Mouse (Mus musculus) CH12.LX (cell line): Measurements from ENCODE around the gene Arl6ip4. TPM values are rescaled to one million over a fixed set of nuclear protein-coding genes. Genes with fewer than 3 reads are reported as not detected.

Source experiments
- DNase-seq: peaks from one replicate; pipeline ENCODE4 v3.0.0-alpha.2; 2013; ENCODE audit errors: extremely low read depth
- H3K27ac ChIP-seq: 2 replicates; pipeline ENCODE4 v1.5.1; 2012; ENCODE audit warnings: low read depth, mild to moderate bottlenecking, control low read depth, moderate library complexity; ENCODE audit not compliant: insufficient read depth
- H3K27me3 ChIP-seq: replicated peaks from 2 replicates; pipeline ENCODE3; 2012; ENCODE audit warnings: inconsistent platforms
- H3K36me3 ChIP-seq, 2 experiments: replicated peaks in 1 of 2; 2 replicates each; pipeline versions ENCODE3 to v1.6.1; 2012; ENCODE audit warnings: inconsistent platforms in 1 of 2, low read length in 1 of 2, mild to moderate bottlenecking in 1 of 2, mixed read lengths in 1 of 2, moderate library complexity in 1 of 2; ENCODE audit not compliant: control insufficient read depth in 1 of 2, insufficient read depth in 1 of 2
- H3K4me1 ChIP-seq, 2 experiments: 2 replicates each; pipeline ENCODE4 v1.6.1; 2012; ENCODE audit warnings: inconsistent platforms in 1 of 2, moderate library complexity in 1 of 2; ENCODE audit not compliant: insufficient read depth in 2 of 2, control insufficient read depth in 1 of 2
- H3K4me2 ChIP-seq: 2 replicates; pipeline ENCODE4 v1.6.1; 2012; ENCODE audit warnings: low read depth, mild to moderate bottlenecking, control low read depth; ENCODE audit not compliant: poor library complexity, insufficient read depth, severe bottlenecking
- H3K4me3 ChIP-seq, 3 experiments: fragments of 150-350 bp in 1 of 3; sonication (generic) in 1 of 3; replicated peaks in 1 of 3; 2 replicates each; pipeline versions ENCODE3 to v1.5.1; 2011 to 2012; ENCODE audit warnings: low read depth in 2 of 3, low read length in 2 of 3, mild to moderate bottlenecking in 2 of 3, moderate library complexity in 2 of 3, control low read depth in 1 of 3, improper control_type of control experiment in 1 of 3, inconsistent platforms in 1 of 3, mixed read lengths in 1 of 3; ENCODE audit not compliant: poor library complexity in 1 of 3
- H3K79me2 ChIP-seq: replicated peaks from 2 replicates; pipeline ENCODE4 v1.6.1; 2012; ENCODE audit warnings: mild to moderate bottlenecking, moderate library complexity; ENCODE audit not compliant: control insufficient read depth, poor library complexity, insufficient read depth, severe bottlenecking; ENCODE audit errors: extremely low read depth
- H3K9ac ChIP-seq: 2 replicates; pipeline ENCODE4 v1.6.1; 2012; ENCODE audit warnings: low read depth, mild to moderate bottlenecking, control low read depth, moderate library complexity; ENCODE audit not compliant: insufficient read depth
- H3K9me3 ChIP-seq: replicated peaks from 2 replicates; pipeline ENCODE3; 2012; ENCODE audit warnings: low read length, inconsistent platforms, mixed read lengths
- CHD1 ChIP-seq: IDR thresholded peaks from 2 replicates; pipeline ENCODE4 v1.6.1; 2012; ENCODE audit warnings: low read depth, low read length, improper control_type of control experiment, inconsistent platforms
- E2F4 ChIP-seq: IDR thresholded peaks from 2 replicates; pipeline ENCODE4 v1.6.1; 2011; ENCODE audit warnings: low read depth, low read length, improper control_type of control experiment; ENCODE audit not compliant: insufficient replicate concordance
- HCFC1 ChIP-seq: IDR thresholded peaks from 2 replicates; pipeline ENCODE4 v1.6.1; 2012; ENCODE audit warnings: low read depth, mild to moderate bottlenecking, inconsistent platforms, low read length, improper control_type of control experiment
- IRF4 ChIP-seq: IDR thresholded peaks from 2 replicates; pipeline ENCODE4 v1.6.1; 2014; ENCODE audit warnings: low read depth, mild to moderate bottlenecking, inconsistent platforms, low read length, improper control_type of control experiment
- KAT2A ChIP-seq: IDR thresholded peaks from 2 replicates; pipeline ENCODE4 v1.6.1; 2012; ENCODE audit warnings: low read length, improper control_type of control experiment, inconsistent platforms; ENCODE audit not compliant: insufficient replicate concordance
- MXI1 ChIP-seq: IDR thresholded peaks from 2 replicates; pipeline ENCODE4 v1.6.1; 2011; ENCODE audit warnings: mild to moderate bottlenecking, low read depth, low read length, improper control_type of control experiment
- MYC ChIP-seq: IDR thresholded peaks from 2 replicates; pipeline ENCODE4 v1.6.1; 2011; ENCODE audit warnings: low read depth, mild to moderate bottlenecking, improper control_type of control experiment, low read length
- NELFE ChIP-seq: IDR thresholded peaks from 2 replicates; pipeline ENCODE4 v1.6.1; 2011; ENCODE audit warnings: low read depth, low read length, improper control_type of control experiment
- NRF1 ChIP-seq: IDR thresholded peaks from 2 replicates; pipeline ENCODE4 v1.6.1; 2014; ENCODE audit warnings: low read depth, mild to moderate bottlenecking, inconsistent platforms, low read length, improper control_type of control experiment, moderate library complexity
- PAX5 ChIP-seq: IDR thresholded peaks from 2 replicates; pipeline ENCODE4 v1.6.1; 2012; ENCODE audit warnings: low read length, inconsistent platforms, mixed read lengths
- POLR2AphosphoS2 ChIP-seq: IDR thresholded peaks from 2 replicates; pipeline ENCODE4 v1.6.1; 2011; ENCODE audit warnings: low read depth, low read length, improper control_type of control experiment
- RAD21 ChIP-seq: IDR thresholded peaks from 2 replicates; pipeline ENCODE4 v1.6.1; 2011; ENCODE audit warnings: low read depth, mild to moderate bottlenecking, low read length, improper control_type of control experiment, moderate library complexity
- SIN3A ChIP-seq: IDR thresholded peaks from 2 replicates; pipeline ENCODE4 v1.6.1; 2012; ENCODE audit warnings: low read length, improper control_type of control experiment, inconsistent platforms
- SMC3 ChIP-seq: IDR thresholded peaks from 2 replicates; pipeline ENCODE4 v1.6.1; 2011; ENCODE audit warnings: low read depth, low read length, improper control_type of control experiment
- ZC3H11A ChIP-seq: IDR thresholded peaks from 2 replicates; pipeline ENCODE4 v1.6.1; 2012; ENCODE audit warnings: low read depth, mild to moderate bottlenecking, inconsistent platforms, low read length, improper control_type of control experiment
- dilution Hi-C: fragments of 300-500 bp; cut with MboI; formaldehyde crosslinking; loops from 2 replicates; pipeline ENCODE4 v1.14.3; 2020; ENCODE audit warnings: low sequenced_read_pairs; ENCODE audit not compliant: extremely low pct_unique_long_range_greater_than_20kb, extremely low pct_ligation_motif_present
- in situ Hi-C: fragments of 300-500 bp; cut with MboI; formaldehyde crosslinking; loops from 3 replicates; pipeline ENCODE4 v1.14.3; 2019; ENCODE audit warnings: low sequenced_read_pairs, low pct_ligation_motif_present, low pct_unique_long_range_greater_than_20kb, mixed read lengths
- polyA plus RNA-seq: library from polyadenylated mRNA; unstranded; fragments of >175 nt; gene quantifications from 2 replicates; pipeline ENCODE4 v1.2.1, GENCODE M21; 2012; ENCODE audit warnings: low read depth; ENCODE audit not compliant: insufficient read length
- total RNA-seq, 2 experiments: library from RNA; depleted of rRNA; stranded (reverse); fragments of 300-350 nt in 1 of 2; fragments of >200 nt in 1 of 2; gene quantifications; 2 replicates each; pipeline ENCODE4 v1.2.3; 2012 to 2014

Arl6ip4 gene
- total and polyA plus RNA-seq, 3 experiments: 37.2 to 130 (median 63.2) TPM

- TF ChIP-seq ZC3H11A (no peak), RAD21 (no peak), HCFC1 (no peak), PAX5 (no peak), E2F4 (no peak), SMC3 (no peak), MYC (no peak), IRF4 (no peak)
- Histone ChIP-seq H3K79me2 (no peaks in the 10 kb centered on the region), H3K4me1 (no peaks in the 10 kb centered on the region), H3K36me3 (peaks cover 0 to 36% of the 10 kb centered on the region in 2 experiments), H3K27me3 (no peaks in the 10 kb centered on the region), H3K9me3 (no peaks in the 10 kb centered on the region), H3K4me3 (no peak overlapping the region), H3K27ac (no peak overlapping the region), H3K4me2 (no peak overlapping the region), H3K9ac (no peak overlapping the region)
- in situ Hi-C loops (loop anchor here (5.0 kb wide), 1 partner anchor 34 kb away; the partner anchor contains the start of gene Arl6ip4), dilution Hi-C loops (no loop called here)
- no peak for DNase-seq
These were observed 35.0 kb downstream of the Arl6ip4 start for GRCm38 (mm10) chr5:124150895-124151294.

GRCm38 (mm10) chr5:124152734-124153133, 36.8 kb downstream of the Arl6ip4 start:
- Histone ChIP-seq H3K9ac (no peak overlapping the region), H3K4me3 (no peak overlapping the region), H3K27me3 (no peaks in the 10 kb centered on the region), H3K79me2 (no peaks in the 10 kb centered on the region), H3K27ac (no peak overlapping the region), H3K4me1 (no peaks in the 10 kb centered on the region), H3K9me3 (no peaks in the 10 kb centered on the region), H3K4me2 (no peak overlapping the region), H3K36me3 (peaks cover 0 to 29% of the 10 kb centered on the region in 2 experiments)
- no peak for DNase-seq
- dilution Hi-C loops: no loop called here
- in situ Hi-C loops: loop anchor here (5.0 kb wide), 1 partner anchor 35 kb away; the partner anchor contains the start of gene Arl6ip4
- TF ChIP-seq NRF1 (no peak), NELFE (no peak), SIN3A (no peak), PAX5 (no peak)

- Histone ChIP-seq H3K4me1 (no peaks in the 10 kb centered on the region), H3K79me2 (no peaks in the 10 kb centered on the region), H3K4me3 (no peak overlapping the region), H3K9me3 (no peaks in the 10 kb centered on the region), H3K36me3 (peaks cover 0 to 19% of the 10 kb centered on the region in 2 experiments)
- in situ Hi-C loops: no loop called here
- no peak for DNase-seq
- no peak for TF ChIP-seq SMC3
- TF ChIP-seq RAD21: no peak
- TF ChIP-seq NRF1: no peak
- TF ChIP-seq POLR2AphosphoS2: no peak
- TF ChIP-seq KAT2A: no peak
- TF ChIP-seq HCFC1: no peak
- no peak for TF ChIP-seq MYC
- no peak for TF ChIP-seq CHD1
- no peak for TF ChIP-seq ZC3H11A
- TF ChIP-seq MXI1: no peak
- TF ChIP-seq, all 38 proteins: peak for 0
- no peak overlapping the region for H3K4me2 ChIP-seq
- dilution Hi-C loops: no loop called here
- H3K27me3 ChIP-seq: no peaks in the 10 kb centered on the region
- no peak overlapping the region for H3K9ac ChIP-seq
- no peak overlapping the region for H3K27ac ChIP-seq
These were observed 40.1 kb downstream of the Arl6ip4 start for GRCm38 (mm10) chr5:124155943-124156342.
